20 mouse cellular contexts compared by ENCODE assay signal in the genomic region with DNA sequence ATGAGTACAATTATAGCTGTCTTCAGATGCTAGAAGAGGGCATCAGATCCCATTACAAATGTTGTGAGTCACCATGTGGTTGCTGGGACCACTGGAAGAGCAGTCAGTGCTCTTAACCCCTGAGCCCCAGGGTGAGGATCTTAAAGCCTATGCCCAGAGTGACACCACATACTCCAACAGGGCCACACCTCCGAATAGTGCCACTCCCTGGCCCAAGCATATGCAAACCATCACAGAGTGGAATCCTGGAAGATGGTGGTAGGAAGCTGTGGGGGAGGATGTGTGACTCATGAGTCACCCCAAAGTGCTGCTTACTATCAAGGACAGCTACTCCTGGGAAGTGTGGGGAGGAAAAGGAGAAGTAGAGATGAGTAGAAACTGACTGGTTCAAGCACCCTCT. TPM values are rescaled to one million over a fixed set of nuclear protein-coding genes. Genes with fewer than 3 reads are reported as not detected.
DNase-seq lines count a peak whose midpoint lies in the region; ATAC-seq and TF ChIP-seq lines count a peak whose summit lies in the region.
"Had no signal": no experiment of that assay in that cellular context is flagged by ENCODE, and none has a peak within 500 bp of the region (broad histone marks: within the 10 kb centered on the region; RNA-seq: fewer than 3 reads in every experiment).

No protein-coding gene starts in this region.

- no peaks in the 10 kb centered on the region for H3K27me3 ChIP-seq in ES-Bruce4 (ENCODE audit: control insufficient read depth, insufficient read depth, low read length, poor library complexity, severe bottlenecking)
- no peaks in the 10 kb centered on the region for H3K27me3 ChIP-seq in hindbrain, embryonic 14.5 days (ENCODE audit: control insufficient read depth, insufficient read depth, low read length)
- H3K27me3 ChIP-seq: embryonic facial prominence, embryonic 12.5 days; heart, embryonic 12.5 days; midbrain, embryonic 12.5 days; neural tube, embryonic 15.5 days had no signal

- 87% methylated on average over 1 of the region's 1 CpGs for WGBS in lung, adult 2 months
- 95% methylated on average over 1 of the region's 1 CpGs for WGBS in hindbrain, embryonic 14.5 days

- no peak for TF ChIP-seq POLR2A in lung, adult 2 months (IDR thresholded peaks at IDR 0.05; ENCODE audit: borderline replicate concordance, extremely low read depth, low read depth, low read length)
- no peak for TF ChIP-seq POLR2A in ES-Bruce4 (IDR thresholded peaks at IDR 0.05; ENCODE audit: insufficient read depth, low read length)

- H3K9me3 ChIP-seq in ES-Bruce4 (replicated peaks; ENCODE audit: control insufficient read depth, insufficient read depth, low read length, poor library complexity, severe bottlenecking): 0 out of 2 replicates have a peak, but pooled peaks cover 3% of the 10 kb centered on the region
- no peaks in the 10 kb centered on the region for H3K9me3 ChIP-seq in hindbrain, embryonic 14.5 days (ENCODE audit: control insufficient read depth, low read length)
- H3K9me3 ChIP-seq: embryonic facial prominence, embryonic 12.5 days; midbrain, embryonic 12.5 days; neural tube, embryonic 15.5 days had no signal

- peak; percentile 26 for DNase-seq in lung, postnatal 36 days
- DNase-seq in lung, adult 2 months: no peak
- DNase-seq in ZHBTc4 (ENCODE audit: low read depth, low spot score): peak; percentile 83
- DNase-seq in hindbrain, embryonic 14.5 days (ENCODE audit: low spot score): no peak
- no peak for DNase-seq in spleen, postnatal 10 days (ENCODE audit: low spot score in 2 of 2)
- DNase-seq: cerebellum, adult 11-12 months; cerebellum, postnatal 36 days; forebrain, postnatal 0 days; kidney, adult 2 months; kidney, postnatal 25 days; liver, postnatal 0 days had no signal

- H3K27ac ChIP-seq in ES-Bruce4 (ENCODE audit: insufficient read depth, low read length): peak overlapping the region; percentile 43
- H3K27ac ChIP-seq in hindbrain, embryonic 14.5 days: no peak overlapping the region
- H3K27ac ChIP-seq: embryonic facial prominence, embryonic 12.5 days; midbrain, embryonic 12.5 days; neural tube, embryonic 15.5 days had no signal

- no peaks in the 10 kb centered on the region; the same call in 1 of the 2 replicates for H3K4me1 ChIP-seq in lung, adult 2 months (ENCODE audit: control insufficient read depth, insufficient read depth, low read length)
- H3K4me1 ChIP-seq in ES-Bruce4 (ENCODE audit: control insufficient read depth, insufficient read depth, low read length): peaks cover 3% of the 10 kb centered on the region
- no peaks in the 10 kb centered on the region for H3K4me1 ChIP-seq in hindbrain, embryonic 14.5 days (replicated peaks; ENCODE audit: control insufficient read depth, insufficient read depth, low read length)
- H3K4me1 ChIP-seq: embryonic facial prominence, embryonic 12.5 days; midbrain, embryonic 12.5 days; neural tube, embryonic 15.5 days had no signal

- H3K9ac ChIP-seq in ES-Bruce4 (ENCODE audit: low read depth, poor library complexity, severe bottlenecking): no peak overlapping the region
- no peak overlapping the region for H3K9ac ChIP-seq in hindbrain, embryonic 14.5 days
- H3K9ac ChIP-seq: embryonic facial prominence, embryonic 12.5 days; forebrain, postnatal 0 days; heart, embryonic 12.5 days; liver, postnatal 0 days; midbrain, embryonic 12.5 days; neural tube, embryonic 15.5 days had no signal

- no peak for TF ChIP-seq CTCF in lung, adult 2 months (IDR thresholded peaks at IDR 0.05; ENCODE audit: insufficient read depth, low read length)
- TF ChIP-seq CTCF in ES-Bruce4 (IDR thresholded peaks at IDR 0.05; ENCODE audit: low read depth, low read length): no peak

- H3K4me2 ChIP-seq in hindbrain, embryonic 14.5 days (replicated peaks): no peak overlapping the region
- H3K4me2 ChIP-seq: embryonic facial prominence, embryonic 12.5 days; heart, embryonic 12.5 days; midbrain, embryonic 12.5 days; neural tube, embryonic 15.5 days had no signal

- no peak overlapping the region for H3K4me3 ChIP-seq in lung, adult 2 months (replicated peaks; ENCODE audit: extremely low read depth, low read depth, low read length)
- no peak overlapping the region for H3K4me3 ChIP-seq in ES-Bruce4 (ENCODE audit: low read depth, low read length)
- no peak overlapping the region for H3K4me3 ChIP-seq in hindbrain, embryonic 14.5 days (replicated peaks; ENCODE audit: low read length)
- H3K4me3 ChIP-seq: embryonic facial prominence, embryonic 12.5 days; heart, embryonic 12.5 days; midbrain, embryonic 12.5 days; neural tube, embryonic 15.5 days had no signal

- peak; percentile 70 for TF ChIP-seq EP300 in ES-Bruce4 (IDR thresholded peaks at IDR 0.05; ENCODE audit: insufficient read depth, low read depth, low read length)

- no peaks in the 10 kb centered on the region for H3K36me3 ChIP-seq in ES-Bruce4 (ENCODE audit: control insufficient read depth, insufficient read depth, low read length, poor library complexity, severe bottlenecking)
- H3K36me3 ChIP-seq in hindbrain, embryonic 14.5 days (replicated peaks; ENCODE audit: control insufficient read depth, insufficient read depth): no peaks in the 10 kb centered on the region
- H3K36me3 ChIP-seq: embryonic facial prominence, embryonic 12.5 days; heart, embryonic 12.5 days; midbrain, embryonic 12.5 days; neural tube, embryonic 15.5 days had no signal

- ATAC-seq in monocyte, adult 5-6 weeks (replicated peaks; ENCODE audit: insufficient number of reproducible peaks, low FRiP score, low TSS enrichment, poor library complexity, severe bottlenecking): 0 out of 2 replicates have a peak, but pooled peaks have one; percentile 16
- no peak for ATAC-seq in hindbrain, embryonic 14.5 days (ENCODE audit: low FRiP score)
- ATAC-seq: forebrain, postnatal 0 days; liver, postnatal 0 days had no signal

RNA-seq across cellular contexts. Expression of gene Aff1, which starts 13.7 kb away (rescaled TPM):
- polyA plus RNA-seq in lung, adult 2 months (2012; rRNA removed): 15.3 and 19.2 TPM in 2 replicates
- 23.3 and 26.4 TPM in 2 replicates for polyA plus RNA-seq in ES-Bruce4 (2011; ENCODE audit: insufficient read depth, insufficient read length, low read depth, missing spikeins)
- total RNA-seq in monocyte, adult 5-6 weeks (2017): 20.1 to 35.3 TPM (median 31.2 TPM) in 3 replicates
- polyA plus RNA-seq in hindbrain, embryonic 14.5 days (2014; fragmentation: Nextera tagmentation; extraction: Ambion mirVana): 2.7 and 3.9 TPM in 2 replicates

RNA-seq across cellular contexts. Expression of gene 1700016H13Rik, which starts 50.1 kb away (rescaled TPM):
- polyA plus RNA-seq in lung, adult 2 months (2012; rRNA removed): 0.16 and 0.21 TPM in 2 replicates
- polyA plus RNA-seq in ES-Bruce4 (2011; ENCODE audit: insufficient read depth, insufficient read length, low read depth, missing spikeins): 0.46 TPM in 1 of 2 replicates, not detected in the other
- total RNA-seq in monocyte, adult 5-6 weeks (2017): not detected in 3 replicates
- polyA plus RNA-seq in hindbrain, embryonic 14.5 days (2014; fragmentation: Nextera tagmentation; extraction: Ambion mirVana): 0.41 and 0.50 TPM in 2 replicates
- total RNA-seq: hematopoietic stem cell, adult 5-6 weeks; left cerebral cortex, postnatal 10 days had no signal
- polyA plus RNA-seq: kidney, adult 2 months; liver, postnatal 0 days; spleen, adult 2 months had no signal

Comparison
In these comparisons a context has a peak if more than half of its experiments do, and no peak if none do; other contexts are left out.
1. DNase-seq: peak in lung, postnatal 36 days (single experiment) and ZHBTc4 (single experiment); none in lung, adult 2 months (single experiment), hindbrain, embryonic 14.5 days (single experiment) and spleen, postnatal 10 days (0 of 2).